Mouse (Mus musculus) urinary bladder, postnatal 14 days (tissue): ENCODE measurements around the gene Fto.

ENCODE experiments used
- DNase-seq: peaks from one replicate; pipeline ENCODE4 v3.0.0; 2021; ENCODE audit warnings: low spot score

The Fto gene

DNA sequence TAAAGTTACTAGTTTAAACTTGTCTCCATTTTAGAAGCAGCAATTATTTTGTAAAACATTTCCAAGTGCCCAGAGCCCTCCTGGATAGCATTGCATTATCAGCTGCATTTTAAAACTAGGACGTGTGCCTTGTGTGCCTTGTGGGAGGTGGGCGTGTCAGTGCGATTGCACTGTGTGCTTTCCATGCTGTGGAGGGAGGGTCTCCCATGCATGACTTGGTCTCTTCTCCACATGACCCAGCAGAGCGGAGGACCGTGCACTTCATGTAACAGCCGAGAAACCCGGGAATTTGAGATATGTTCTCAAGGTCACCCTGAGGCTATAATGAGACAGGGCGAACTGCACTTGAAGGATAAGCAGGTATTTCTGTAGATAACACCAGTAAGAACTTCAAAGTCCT is 347.6 kb downstream of the Fto start:
- DNase-seq: no peak

DNA sequence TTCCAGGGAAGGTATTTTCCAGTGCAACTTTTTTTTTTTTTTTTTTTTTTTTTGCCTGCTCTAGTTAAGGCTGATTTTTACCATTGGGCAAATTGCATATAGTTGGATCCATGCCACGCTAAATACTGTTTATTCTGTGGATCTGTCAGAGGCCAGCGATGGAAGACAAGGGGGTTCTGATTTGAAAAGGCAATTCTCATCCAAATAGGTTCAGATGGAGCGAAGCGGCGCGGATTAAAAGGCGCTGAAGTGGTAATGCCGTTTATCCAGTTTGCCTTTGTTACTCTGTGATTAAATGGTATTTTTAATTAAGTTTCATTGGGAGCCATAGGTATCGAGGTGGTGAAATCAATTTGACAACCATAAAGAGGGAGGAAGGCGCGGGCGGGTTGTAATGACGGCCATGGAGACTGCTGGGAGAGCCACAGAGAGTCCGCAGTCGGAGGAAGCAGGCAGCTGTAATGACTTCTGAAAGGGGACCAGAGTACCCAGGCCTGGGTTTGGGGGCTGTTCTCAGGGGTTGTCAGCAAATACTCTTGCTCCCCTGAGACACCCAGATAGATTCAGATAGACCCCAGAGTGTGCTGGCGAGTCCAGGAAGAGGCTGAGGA is 356.2 kb downstream of the Fto start:
- no peak for DNase-seq

DNA sequence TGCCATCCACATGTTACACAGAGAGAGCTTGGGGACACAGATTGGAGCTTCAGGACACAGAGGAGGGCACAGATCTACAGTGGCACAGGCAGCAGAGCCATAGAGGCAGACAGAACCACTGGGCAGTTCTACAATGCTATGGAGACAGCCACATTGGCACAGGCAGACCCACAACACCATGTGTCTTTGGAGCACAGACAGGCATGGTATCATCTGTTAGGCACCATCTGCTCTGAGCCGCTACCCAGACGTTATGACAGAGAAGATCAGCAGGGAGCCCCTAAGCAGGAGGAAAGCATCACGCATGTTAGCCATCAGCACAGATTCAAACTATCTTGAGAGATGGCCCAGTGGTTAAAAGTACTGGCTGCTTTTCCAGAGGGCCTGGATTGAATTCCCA is 363.6 kb downstream of the Fto start:
- no peak for DNase-seq

DNA sequence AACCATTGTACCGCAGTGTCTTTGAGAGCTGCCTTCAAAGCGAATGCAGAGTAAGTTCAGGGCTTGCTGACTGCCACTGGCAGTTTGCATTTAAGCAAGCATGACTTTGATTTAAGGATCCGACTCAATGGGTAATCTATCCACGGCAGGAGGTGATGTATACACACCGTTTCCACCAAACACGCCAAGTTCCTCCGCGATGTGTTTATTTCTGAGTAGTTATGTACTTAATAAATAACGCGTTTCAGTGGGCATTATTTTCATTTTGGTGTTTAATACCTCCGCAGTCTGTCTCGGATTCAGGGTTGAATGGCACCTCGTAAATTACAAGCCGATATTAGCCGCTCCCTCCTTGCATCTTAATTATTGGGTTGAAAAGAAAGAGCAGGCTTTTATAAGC is 366.1 kb downstream of the Fto start:
- no peak for DNase-seq

DNA sequence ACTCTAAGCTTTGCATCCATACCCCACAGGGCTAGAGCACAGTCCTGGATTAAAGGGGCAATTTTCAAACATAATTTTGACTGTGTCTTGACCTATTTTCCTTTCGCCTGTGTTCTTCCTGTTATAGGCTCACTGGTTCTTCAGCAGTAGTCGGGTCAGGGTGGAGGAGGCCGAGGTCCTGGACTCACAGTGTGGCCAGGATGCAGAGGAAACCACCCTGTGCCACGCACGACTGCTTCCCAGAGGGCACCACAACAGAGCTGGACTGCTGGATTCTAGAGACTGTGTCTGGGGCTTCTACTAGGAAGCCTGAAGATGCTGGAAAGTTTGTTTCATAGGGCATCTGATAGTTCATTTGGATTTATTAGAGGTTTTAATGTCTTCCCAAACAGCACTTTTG is 366.8 kb downstream of the Fto start:
- DNase-seq: no peak

DNA sequence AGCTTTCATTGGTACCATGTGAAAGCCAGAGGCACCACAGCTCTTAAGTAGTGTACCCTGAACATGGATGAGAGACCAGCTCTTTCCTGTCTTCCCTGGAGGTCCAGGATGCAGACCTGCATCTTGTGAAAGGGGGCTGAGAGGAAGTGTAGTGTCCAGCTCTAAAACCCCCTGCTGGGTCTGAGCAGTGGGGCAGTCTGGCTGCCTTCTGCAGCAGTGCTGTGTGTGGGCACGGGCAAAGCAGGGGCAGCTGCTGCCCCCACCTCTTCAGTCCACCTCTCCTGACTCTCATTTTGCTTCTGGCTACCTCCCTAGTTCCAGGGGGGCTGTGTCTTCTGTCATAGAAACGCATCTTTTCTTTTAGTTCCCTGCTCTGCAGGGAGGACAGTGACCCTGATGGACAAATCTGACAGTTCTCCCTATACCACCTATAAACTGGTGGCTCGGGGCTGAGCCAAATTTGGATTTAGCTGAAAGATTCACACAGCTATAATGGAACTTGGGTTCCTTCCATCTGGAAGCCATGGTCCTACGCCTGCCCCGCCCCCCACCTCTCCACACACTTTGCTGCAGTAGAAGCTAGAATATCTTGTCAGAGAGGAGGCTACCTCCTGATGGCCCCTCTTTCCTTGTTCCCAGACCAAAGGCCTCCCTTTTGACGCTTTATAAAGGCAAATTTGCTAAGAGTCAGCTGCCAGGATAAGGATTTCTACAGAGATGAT is 371.4 kb downstream of the Fto start:
- DNase-seq: no peak

DNA sequence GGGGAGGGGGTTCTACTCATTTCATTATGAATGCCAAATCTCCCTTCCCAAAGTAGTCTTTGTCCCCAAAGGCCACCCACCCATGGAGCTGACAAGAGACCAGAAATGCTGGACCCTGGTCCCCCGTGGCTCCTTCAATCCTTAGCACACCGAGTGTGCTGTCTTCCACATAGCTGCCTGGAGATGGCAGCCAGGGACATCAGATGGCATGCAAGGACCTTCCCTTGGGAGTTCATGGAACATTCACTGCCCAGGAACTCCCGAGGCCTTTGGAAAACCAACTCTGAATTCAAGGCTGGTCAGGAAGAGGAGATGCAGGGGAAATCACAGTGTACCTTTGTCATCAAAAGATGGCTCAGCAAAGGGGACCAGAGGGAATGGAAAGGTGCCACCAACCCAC is 372.1 kb downstream of the Fto start:
- no peak for DNase-seq

DNA sequence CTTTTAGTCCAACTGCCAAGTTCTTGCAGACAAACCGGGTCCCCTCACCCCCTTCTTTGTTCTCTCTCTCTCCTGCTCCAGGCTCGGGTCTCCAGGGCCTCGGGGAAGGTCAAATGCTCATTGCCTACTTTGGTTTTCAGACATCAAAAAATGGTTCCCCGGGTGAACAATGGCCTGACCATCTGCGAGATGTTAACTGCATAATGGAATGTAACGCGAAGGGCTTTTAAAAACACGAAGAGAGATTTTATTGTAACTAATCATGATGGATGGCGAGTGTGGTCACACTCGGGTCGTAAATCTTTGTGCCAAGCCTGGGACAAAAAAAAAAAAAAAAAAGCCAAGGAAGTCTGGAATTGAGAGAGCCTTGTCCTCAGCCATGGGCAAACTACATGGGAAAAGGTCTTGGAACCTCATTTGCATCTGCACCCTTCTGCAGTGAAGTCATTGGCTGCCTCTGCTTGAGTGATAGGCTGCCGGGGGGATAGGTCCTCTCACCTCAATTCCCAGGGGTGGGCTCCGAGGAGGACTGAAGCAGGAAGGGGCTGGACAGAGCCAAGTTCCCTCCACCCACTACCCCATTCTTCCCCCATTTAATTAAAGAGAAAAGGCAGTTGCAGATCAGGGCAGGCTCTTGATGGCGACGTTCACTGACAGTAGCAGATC is 378.9 kb downstream of the Fto start:
- no peak for DNase-seq

DNA sequence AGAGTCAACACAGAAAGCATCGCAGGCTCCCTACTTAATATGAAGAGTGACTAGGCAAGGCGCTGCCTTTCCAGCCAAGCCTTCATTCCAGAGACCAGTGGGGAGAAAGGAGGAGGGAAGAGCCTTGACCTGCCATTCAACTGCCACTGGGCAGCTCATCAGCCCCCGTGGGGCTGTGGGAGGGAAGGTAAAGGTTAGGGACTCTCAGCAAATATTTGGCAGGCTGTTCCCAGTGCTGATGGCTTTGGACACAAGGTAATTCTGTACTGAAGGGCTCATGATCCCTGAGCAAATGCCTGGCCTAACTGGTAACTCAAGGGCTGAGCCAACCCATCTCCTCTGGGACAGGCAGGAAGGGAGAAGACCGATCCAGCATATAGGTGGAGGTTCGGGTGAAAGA is 393.2 kb downstream of the Fto start:
- DNase-seq: no peak

DNA sequence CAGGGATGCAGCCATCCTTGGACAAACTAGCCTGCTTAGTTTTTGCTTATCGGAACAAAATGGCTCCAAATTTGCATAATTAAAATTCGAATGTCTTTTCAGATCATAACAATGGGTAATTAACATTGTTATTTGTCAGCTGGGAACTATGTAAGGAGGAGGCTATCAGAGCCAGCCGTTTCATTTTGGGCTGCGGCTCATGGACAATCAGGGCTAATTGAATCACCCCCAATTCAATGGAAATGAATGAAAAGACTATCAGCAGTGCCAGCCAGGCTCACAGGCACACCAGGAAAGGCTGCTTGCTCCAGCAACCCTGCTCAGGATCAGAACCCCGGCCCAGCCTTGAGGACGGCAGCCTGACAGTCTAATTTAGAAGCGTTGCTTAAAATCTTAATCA is 395.3 kb downstream of the Fto start:
- no peak for DNase-seq

DNA sequence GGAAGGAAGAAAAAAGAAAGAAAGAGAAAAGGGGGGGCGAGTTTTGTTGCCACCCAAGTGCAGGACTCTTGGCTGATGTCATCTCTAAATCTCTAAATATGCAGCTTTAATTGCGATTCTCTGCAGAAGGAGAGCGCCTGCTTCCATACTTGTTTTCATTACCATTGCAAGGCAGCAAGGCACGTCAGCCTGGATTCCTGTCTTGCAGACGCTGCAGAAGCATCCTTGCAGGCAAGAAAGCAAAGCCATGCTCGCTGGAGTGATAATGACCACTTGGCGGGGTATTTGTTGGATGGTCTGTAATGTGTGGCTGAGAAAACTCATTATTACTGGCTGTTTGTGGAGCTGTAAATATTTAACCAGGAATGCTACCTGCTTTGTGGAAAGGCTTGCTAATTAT is 396.4 kb downstream of the Fto start:
- DNase-seq: no peak

DNA sequence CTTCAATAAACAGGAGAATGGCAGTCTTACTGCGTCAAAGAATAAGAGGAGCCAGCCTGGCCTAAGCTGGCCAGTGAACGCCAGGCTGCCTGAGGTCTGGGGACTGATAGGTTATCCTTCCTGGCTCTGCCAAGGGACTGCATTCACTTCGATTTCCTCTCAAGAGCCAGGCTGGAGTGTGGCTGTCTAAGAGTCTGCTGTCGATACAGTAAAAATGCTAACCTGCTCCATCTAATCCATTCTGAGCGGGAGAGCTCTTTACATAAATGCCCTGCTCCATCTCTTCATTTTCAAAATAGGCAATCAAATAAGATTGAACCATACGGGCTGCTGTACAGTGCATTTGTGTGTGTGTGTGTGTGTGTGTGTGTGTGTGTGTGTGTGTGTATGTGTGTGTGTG is 397.9 kb downstream of the Fto start:
- no peak for DNase-seq

DNA sequence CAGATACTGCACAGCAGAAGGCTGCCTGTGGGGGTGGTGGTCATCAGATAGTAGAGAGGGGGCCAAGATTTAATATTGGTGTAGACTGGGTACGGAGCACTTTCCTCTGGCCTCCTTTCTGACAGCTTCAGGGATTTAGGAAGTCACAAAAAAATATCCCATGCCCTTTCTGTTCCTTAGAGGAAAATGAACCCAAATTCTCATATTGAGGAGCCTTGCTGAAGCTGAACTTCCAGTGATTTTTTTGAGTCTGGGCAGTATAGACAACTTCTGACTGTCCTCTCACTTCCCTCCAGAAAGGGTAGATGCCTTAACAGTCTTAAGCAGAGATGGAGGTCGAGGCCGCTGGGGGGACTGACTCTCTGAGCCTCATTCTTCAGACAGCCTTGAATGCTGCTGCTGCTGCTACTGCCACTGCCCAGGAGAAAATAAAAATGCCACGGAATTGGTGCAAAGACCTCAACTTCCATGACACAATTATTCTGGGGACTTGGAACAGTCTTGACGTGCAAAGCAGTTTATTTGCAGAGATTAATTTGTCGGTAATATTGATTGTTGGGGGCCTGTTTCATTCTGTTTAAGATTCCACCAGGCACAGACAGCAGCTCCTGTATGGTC is 398.8 kb downstream of the Fto start:
- DNase-seq: no peak

DNA sequence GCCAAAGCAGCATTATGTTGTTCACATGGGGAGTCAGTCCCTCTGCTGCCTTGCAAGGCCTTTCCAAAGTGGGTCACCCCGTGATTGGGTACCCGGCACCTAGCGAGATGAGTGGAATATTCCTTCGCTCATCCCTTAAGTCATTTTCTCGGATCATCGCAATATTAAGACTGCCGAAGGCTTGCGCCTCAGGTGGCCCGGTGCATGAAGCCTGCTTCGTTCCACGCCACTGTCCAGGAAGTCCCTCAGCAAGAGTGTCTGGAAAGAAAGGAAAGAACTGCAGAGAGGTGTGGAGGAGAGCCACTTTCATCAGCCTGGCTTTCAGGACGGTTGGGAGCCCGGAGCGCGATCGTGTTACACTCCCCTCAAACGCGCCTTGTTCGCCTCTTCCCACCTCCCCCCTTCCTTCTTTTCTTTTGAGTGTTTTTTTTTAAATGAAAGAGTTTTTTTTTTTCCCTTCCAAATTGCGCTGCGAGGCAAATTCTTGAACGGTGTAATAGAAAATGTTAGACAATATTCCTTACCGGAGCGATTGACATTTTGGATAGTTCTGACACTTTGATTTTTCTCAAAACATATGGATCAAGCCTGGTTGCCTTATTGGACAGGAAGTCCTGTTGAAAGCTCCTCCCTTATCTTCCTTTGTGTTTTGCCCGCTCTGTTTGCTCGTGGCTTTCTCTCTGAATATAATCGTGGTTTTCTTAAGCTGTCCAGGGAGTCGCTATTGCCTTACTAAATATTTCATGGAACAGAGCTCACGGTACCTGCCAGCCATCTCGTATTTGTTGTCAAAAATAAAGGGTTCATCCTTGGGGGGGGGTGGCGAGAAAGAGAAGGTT is 399.6 kb downstream of the Fto start:
- no peak for DNase-seq

DNA sequence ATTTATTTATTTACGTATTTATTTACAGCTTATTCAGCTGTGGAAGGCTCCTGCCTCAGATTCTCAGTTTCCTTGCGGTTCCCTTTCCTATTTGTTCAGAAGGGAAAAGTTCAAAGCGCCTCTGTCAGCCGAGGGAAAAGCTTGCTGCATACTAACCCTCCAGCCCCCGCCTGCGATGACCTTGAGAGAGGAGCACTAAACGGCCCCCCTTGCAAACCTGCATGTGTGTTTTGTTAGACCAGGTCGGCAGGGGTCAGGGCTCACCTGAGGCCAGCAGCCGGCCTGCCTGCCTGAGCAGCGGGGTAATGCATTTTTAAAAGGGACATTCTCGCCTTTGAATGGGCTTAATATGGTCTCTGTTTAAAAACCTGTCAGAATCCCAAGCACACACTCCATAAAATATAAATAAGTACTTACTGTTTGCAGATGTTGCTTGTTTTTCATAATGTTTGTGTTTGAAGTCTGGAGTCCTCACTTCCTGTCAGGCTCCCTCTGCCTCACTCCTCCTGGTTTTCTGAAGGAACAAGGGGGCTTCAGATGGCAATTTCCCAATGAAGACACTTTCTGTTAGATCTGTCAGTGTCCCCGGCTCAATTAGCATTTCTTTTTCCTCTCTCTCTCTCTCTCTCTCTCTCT is 400.5 kb downstream of the Fto start:
- no peak for DNase-seq

DNA sequence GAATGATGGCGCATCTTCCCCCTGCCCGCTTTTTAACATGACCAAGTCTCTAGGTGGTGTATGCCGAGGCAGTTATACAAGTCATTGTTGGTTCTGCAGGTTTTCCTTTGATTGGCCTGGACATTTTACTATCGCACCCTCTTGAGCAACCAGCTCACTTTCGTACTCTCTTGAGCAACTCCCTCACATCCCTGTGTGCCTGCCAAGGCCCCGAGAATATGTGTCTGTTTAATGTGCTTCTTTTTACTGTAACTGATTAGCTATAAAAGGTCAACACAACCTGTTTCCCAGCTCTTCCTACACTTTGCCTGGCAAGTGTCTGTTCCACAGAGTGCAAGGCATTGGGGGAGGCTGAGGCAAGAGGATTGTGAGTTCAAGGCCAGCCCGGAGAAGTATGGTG is 401.4 kb downstream of the Fto start:
- no peak for DNase-seq

DNA sequence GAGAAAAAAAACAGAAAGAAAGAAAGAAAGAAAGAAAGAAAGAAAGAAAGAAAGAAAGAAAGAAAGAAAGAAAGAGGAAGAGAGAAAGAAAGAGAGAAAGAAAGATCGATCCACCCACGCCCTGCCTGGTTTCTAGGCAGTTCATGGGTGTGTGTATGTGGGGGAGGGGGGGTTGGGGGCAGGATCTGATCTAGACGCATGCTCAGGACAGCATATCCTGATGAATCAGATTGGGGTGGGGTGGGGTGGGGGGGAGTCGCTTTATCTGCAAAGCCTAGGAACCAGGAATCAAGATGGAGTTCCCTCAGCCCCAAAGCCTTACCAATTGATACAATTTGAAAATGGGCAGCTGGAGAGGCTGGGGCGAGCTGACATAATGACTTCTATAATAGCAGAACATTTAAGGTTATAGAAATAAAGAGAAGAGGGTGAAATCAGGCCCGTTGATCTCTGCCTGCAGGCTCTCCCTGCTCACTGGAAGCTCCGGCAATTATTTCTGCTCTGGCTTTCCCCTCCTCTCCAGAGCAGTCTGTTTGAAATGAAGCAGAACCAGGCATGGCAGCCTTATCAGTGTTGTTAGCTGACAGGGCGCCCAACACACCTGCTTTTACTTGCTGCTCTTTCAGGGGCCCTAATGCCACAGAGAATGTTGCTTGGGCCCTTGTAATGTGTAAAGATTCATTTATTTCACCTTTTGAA is 402.2 kb downstream of the Fto start:
- DNase-seq: no peak
